Mouse (Mus musculus) urinary bladder, adult 18-20 months (tissue): Measurements from ENCODE around the gene Olfr1306.

ENCODE experiments used
- DNase-seq, 2 experiments: peaks; one replicate each; pipeline ENCODE4 v3.0.0; 2022; ENCODE audit warnings: low spot score in 2 of 2, mixed read lengths in 2 of 2

Gene Olfr1306

GRCm38 (mm10) chr2:111916171-111916570, at the start of gene Olfr1306:
Gene Olfr1306, minus strand, starts transcription at chr2:111916271.
- DNase-seq, result no peak

DNA sequence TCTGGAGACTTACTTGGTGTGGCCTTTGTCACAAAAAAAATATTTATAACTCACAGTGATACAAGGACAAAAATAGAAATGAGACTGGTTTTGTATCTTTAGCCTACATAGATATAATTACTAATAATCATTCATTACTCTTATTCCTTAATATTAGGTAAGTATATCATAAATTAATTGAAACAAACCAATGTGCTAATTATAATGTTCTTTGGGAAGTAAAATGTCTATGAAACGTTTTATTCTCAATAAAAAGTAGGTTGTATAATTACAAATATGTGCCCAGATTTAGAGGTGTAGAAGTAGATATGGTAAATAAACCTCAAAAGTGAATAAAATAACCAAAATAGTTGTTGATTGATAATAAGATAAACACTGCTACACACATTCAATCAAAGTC, 48.8 kb upstream of the Olfr1306 start, which contains the start of gene Olfr1308:
TSS of gene Olfr1308 (minus strand) at position 101 of the 400 bp plus-strand sequence.
- no peak for DNase-seq

DNA sequence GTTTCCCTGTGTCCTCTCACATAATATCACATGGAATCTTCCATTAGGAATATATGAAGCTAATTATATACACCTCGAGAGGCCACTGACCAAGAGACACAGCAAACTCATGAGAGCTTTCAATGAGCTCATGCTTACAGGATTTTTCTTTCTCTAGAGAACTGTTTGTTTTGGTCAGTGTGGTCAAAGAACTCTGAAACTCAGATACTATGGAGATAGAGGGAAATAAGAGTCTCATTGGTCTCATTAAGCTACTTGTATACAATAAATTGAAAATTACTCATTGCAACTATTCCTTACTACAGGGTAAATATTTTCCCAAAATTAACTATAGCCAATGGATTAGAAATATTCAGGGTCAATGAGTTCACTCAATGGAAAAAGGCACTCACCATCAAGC, 33.3 kb upstream of the Olfr1306 start, which contains the start of gene Olfr1307:
TSS of gene Olfr1307 (minus strand) at position 101 of the 400 bp plus-strand sequence.
- DNase-seq, result no peak

GRCm38 (mm10) chr2:111877049-111877448, 39.0 kb downstream of the Olfr1306 start, which contains the start of gene Olfr1305:
Gene Olfr1305, minus strand, starts transcription at chr2:111877149.
- DNase-seq, result no peak
